Mouse (Mus musculus) olfactory bulb, adult 2 months (tissue): ENCODE measurements at regions not wholly inside any gene's neighbourhood (a gene's known extent, or its start where the extent isn't known, plus 50 kb on each side); places are given as distances from the start of the nearest gene placed in this dataset.

ENCODE experiments used
- CTCF ChIP-seq: fragments of 200-500 bp; IDR thresholded peaks from 2 replicates; pipeline ENCODE4 v1.5.1; 2012; ENCODE audit warnings: low read depth, mild to moderate bottlenecking, low read length, moderate library complexity; ENCODE audit not compliant: insufficient read depth
- POLR2A ChIP-seq: fragments of 200-500 bp; IDR thresholded peaks from 2 replicates; pipeline ENCODE4 v1.6.1; 2012; ENCODE audit warnings: mild to moderate bottlenecking, low read depth, low read length, moderate library complexity; ENCODE audit not compliant: insufficient read depth

- TF ChIP-seq CTCF (no peak), POLR2A (no peak)
Observed at GRCm38 (mm10) chr13:31056154-31056871, 82.3 kb downstream of the Gm5447 start.
